Mouse (Mus musculus) heart, embryonic 14.5 days (tissue): Measurements from ENCODE around the gene Nacad. TPM values are rescaled to one million over a fixed set of nuclear protein-coding genes. Genes with fewer than 3 reads are reported as not detected.

ENCODE experiments used
- ATAC-seq: fragments of 200-750 bp; cut with Nextera tagmentation; 2 replicates; pipeline ENCODE4 v1.8.0; 2017; ENCODE audit warnings: low read depth, moderate TSS enrichment; ENCODE audit not compliant: insufficient number of reproducible peaks, insufficient read depth, low FRiP score
- H3K27ac ChIP-seq, 2 experiments: fragments of 200-500 bp in 1 of 2; fragments of 300-500 bp in 1 of 2; sonication (generic) in 1 of 2; replicated peaks in 1 of 2; 2 replicates each; pipeline ENCODE4 v1.5.1; 2012 to 2014; ENCODE audit warnings: low read depth in 2 of 2, low read length in 2 of 2, control low read depth in 1 of 2, mild to moderate bottlenecking in 1 of 2, mixed read lengths in 1 of 2; ENCODE audit not compliant: control insufficient read depth in 1 of 2, insufficient read depth in 1 of 2
- H3K27me3 ChIP-seq: fragments of 300-500 bp; sonication (generic); 2 replicates; pipeline ENCODE4 v1.6.1; 2014; ENCODE audit warnings: mild to moderate bottlenecking, low read length, control low read depth; ENCODE audit not compliant: control insufficient read depth, insufficient read depth
- H3K36me3 ChIP-seq: fragments of 300-500 bp; sonication (generic); 2 replicates; pipeline ENCODE4 v1.6.1; 2014; ENCODE audit warnings: mild to moderate bottlenecking, control low read depth, low read length, mixed read lengths; ENCODE audit not compliant: control insufficient read depth, insufficient read depth
- H3K4me1 ChIP-seq, 2 experiments: fragments of 200-500 bp in 1 of 2; fragments of 300-500 bp in 1 of 2; sonication (generic) in 1 of 2; 2 replicates each; pipeline ENCODE4 v1.6.1; 2012 to 2014; ENCODE audit warnings: low read length in 2 of 2, control low read depth in 1 of 2, mixed read lengths in 1 of 2; ENCODE audit not compliant: control insufficient read depth in 2 of 2, insufficient read depth in 2 of 2
- H3K4me2 ChIP-seq: fragments of 300-500 bp; sonication (generic); 2 replicates; pipeline ENCODE4 v1.6.1; 2014; ENCODE audit warnings: mild to moderate bottlenecking, low read length
- H3K4me3 ChIP-seq, 2 experiments: fragments of 200-500 bp in 1 of 2; fragments of 300-500 bp in 1 of 2; sonication (generic) in 1 of 2; 2 replicates each; pipeline ENCODE4 v1.5.1; 2012 to 2014; ENCODE audit warnings: low read length in 2 of 2, mild to moderate bottlenecking in 2 of 2, control low read depth in 1 of 2, low read depth in 1 of 2, moderate library complexity in 1 of 2; ENCODE audit not compliant: control insufficient read depth in 1 of 2, insufficient read depth in 1 of 2
- H3K9ac ChIP-seq: fragments of 300-500 bp; sonication (generic); 2 replicates; pipeline ENCODE4 v1.6.1; 2014; ENCODE audit warnings: mild to moderate bottlenecking, low read length
- H3K9me3 ChIP-seq: fragments of 300-500 bp; sonication (generic); 2 replicates; pipeline ENCODE4 v1.6.1; 2016; ENCODE audit warnings: low read length, control low read depth; ENCODE audit not compliant: control insufficient read depth
- WGBS: fragments of 180-500 bp; shearing (Covaris S2); extraction: QIAGEN DNeasy Blood & Tissue Kit; methylation state at CpG from one replicate; pipeline ENCODE4 v1.1.7; 2014; 5-methylcytosine and 5-hydroxymethylcytosine counted together
- polyA plus RNA-seq: library from polyadenylated mRNA; unstranded; fragments of >200 nt; fragmentation: Nextera tagmentation; extraction: Ambion mirVana; gene quantifications from 2 replicates; pipeline ENCODE4 v1.2.1, GENCODE M21; 2014

Gene Nacad
- polyA plus RNA-seq, 1 experiment from 2014 or later = 0.86 TPM

DNA sequence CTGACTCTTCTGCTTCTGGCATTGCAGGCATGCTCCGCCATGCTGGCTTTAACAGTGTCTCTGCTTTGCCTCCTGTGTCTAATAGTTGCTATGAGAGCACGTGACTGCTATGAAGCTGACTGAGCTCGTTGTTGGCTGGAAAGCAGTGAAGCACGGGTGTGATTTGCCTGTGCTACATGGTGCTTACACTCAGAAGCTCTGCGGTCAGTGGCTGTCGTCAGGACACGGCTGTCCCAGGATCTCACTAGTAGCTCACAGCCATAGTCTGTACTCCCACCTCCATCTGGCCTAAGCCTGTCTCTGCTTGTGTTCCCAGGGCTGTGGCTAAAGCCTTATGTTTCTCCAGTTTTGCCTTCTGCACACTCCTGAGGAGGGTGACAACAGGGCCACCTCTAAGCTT is 17.6 kb downstream of the Nacad start:
- 90% methylated on average over 7 of the region's 7 CpGs for WGBS

DNA sequence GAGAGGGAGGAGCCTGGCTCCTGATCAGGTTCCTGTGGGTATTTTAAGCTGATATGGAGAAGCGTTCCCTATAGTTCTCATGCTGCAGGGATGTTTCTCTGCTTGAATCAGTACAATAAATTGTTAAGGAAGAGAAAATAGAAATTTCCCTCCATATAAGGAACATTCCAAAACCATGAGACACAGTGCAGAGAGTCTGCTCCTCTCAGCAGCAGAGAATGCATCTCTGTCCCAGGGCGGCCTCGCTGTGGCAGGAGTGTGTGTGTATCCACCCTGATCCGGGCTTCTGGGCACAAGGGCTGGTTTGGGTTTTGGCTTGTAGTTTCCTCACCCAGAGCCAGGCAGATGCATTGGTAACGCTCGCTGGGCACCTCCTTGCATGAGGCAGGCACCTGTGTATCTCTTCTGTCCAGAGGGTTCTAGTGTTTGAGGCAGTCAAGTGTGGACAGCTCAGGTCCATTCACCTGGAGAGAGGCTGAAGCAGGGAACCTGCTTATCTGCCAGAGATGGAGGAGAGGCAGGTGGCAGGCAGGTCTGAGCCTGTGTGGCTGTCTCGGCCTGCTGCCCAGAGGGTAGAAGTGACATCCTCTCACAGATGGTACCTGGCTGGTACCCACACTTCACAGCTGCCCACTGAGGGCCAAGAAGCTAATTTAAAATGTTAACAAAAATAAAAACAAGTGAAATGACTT is 18.5 kb downstream of the Nacad start:
- 73% methylated on average over 7 of the region's 7 CpGs for WGBS
- no peak for ATAC-seq
- Histone ChIP-seq H3K9me3 (no peaks in the 10 kb centered on the region), H3K27ac (no peak overlapping the region; a peak in 1 of 4 replicates), H3K4me2 (no peak overlapping the region), H3K9ac (no peak overlapping the region), H3K27me3 (no peaks in the 10 kb centered on the region), H3K4me1 (peaks cover 0 to 16% of the 10 kb centered on the region in 2 experiments; a peak in 3 of 4 replicates), H3K36me3 (peaks cover 70% of the 10 kb centered on the region), H3K4me3 (no peak overlapping the region)

More for the DNA sequence above, 17.6 kb downstream of the Nacad start:
- no peak for ATAC-seq
- no peaks in the 10 kb centered on the region for H3K27me3 ChIP-seq
- peaks cover 0 to 16% of the 10 kb centered on the region in 2 experiments; a peak in 3 of 4 replicates for H3K4me1 ChIP-seq
- H3K27ac ChIP-seq = no peak overlapping the region
- no peak overlapping the region for H3K4me3 ChIP-seq
- peaks cover 79% of the 10 kb centered on the region for H3K36me3 ChIP-seq
- no peak overlapping the region for H3K9ac ChIP-seq
- H3K9me3 ChIP-seq = no peaks in the 10 kb centered on the region
- H3K4me2 ChIP-seq = no peak overlapping the region

DNA sequence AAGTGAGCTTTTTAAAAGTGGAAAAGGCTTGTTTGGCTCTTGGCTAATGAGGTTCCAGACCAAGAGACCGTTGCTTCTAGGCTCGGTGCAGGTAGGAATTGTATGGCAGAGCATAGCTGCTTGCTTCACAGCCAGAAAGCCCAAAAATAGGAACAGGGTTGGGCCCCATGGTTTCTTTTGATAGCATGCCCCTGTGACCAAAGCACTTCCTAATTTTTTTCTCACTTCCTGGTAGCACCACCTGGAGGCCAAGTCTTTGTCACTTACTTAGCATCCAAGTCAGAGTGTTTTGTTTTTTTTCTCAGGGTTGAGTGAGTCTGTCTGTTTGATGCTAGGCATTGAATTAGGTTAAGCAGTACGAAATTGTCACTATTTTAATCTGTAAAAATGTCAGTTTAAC is 19.2 kb downstream of the Nacad start:
- no peaks in the 10 kb centered on the region for H3K9me3 ChIP-seq
- WGBS = 51% methylated on average over 3 of the region's 3 CpGs
- H3K4me1 ChIP-seq = peaks cover 0 to 16% of the 10 kb centered on the region in 2 experiments; a peak in 3 of 4 replicates
- H3K4me3 ChIP-seq = no peak overlapping the region
- H3K36me3 ChIP-seq = peaks cover 62% of the 10 kb centered on the region
- no peaks in the 10 kb centered on the region for H3K27me3 ChIP-seq
- no peak overlapping the region for H3K4me2 ChIP-seq
- no peak overlapping the region for H3K9ac ChIP-seq
- H3K27ac ChIP-seq = no peak overlapping the region
- ATAC-seq = no peak

DNA sequence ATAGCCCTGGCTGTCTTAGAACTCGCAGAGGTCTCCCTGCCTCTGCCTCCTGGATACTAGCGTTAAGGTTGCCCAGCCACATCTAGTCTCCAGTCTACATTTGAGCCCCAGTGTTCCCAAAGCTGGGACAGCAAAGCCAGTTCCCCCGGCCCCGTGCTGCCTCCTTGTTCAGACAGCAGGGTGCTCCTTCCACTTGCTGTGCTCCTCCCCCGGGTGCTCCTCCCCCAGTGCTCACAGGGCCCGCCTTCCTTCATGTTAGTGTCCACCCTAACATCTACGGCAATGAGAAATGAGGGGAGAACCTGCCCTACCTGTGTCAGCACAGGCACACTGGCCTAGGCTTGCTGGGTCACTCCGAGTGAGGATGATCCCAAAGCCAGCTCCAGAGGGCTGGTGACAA is 20.1 kb downstream of the Nacad start:
- no peak overlapping the region for H3K27ac ChIP-seq
- H3K27me3 ChIP-seq = no peaks in the 10 kb centered on the region
- no peak overlapping the region for H3K4me2 ChIP-seq
- no peak for ATAC-seq
- H3K36me3 ChIP-seq = peaks cover 53% of the 10 kb centered on the region
- no peak overlapping the region for H3K4me3 ChIP-seq
- no peaks in the 10 kb centered on the region for H3K9me3 ChIP-seq
- H3K4me1 ChIP-seq = peaks cover 0 to 16% of the 10 kb centered on the region in 2 experiments; a peak in 3 of 4 replicates
- no peak overlapping the region for H3K9ac ChIP-seq
- 90% methylated on average over 8 of the region's 8 CpGs for WGBS

DNA sequence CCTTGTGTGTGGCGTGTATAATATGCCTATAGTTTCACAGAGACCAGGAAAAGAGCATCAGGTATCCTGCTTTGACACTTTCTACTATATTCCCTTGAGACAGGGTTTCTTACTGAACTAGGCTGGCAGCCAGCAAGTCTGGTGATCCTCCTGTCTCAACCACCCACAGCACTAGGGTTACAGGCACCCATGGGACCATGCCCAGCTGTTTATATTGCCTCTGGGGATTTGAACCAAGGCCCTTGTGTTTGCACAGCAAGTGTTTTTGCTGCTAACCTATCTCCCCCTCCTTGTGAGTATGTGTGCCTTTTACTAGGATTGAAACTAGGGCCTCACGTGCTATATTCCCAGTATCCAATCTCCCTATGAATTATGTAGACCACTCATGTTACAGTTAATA is 24.3 kb downstream of the Nacad start:
- Histone ChIP-seq H3K27ac (no peak overlapping the region), H3K4me3 (no peak overlapping the region)
- WGBS = 96% methylated on average over 2 of the region's 2 CpGs

DNA sequence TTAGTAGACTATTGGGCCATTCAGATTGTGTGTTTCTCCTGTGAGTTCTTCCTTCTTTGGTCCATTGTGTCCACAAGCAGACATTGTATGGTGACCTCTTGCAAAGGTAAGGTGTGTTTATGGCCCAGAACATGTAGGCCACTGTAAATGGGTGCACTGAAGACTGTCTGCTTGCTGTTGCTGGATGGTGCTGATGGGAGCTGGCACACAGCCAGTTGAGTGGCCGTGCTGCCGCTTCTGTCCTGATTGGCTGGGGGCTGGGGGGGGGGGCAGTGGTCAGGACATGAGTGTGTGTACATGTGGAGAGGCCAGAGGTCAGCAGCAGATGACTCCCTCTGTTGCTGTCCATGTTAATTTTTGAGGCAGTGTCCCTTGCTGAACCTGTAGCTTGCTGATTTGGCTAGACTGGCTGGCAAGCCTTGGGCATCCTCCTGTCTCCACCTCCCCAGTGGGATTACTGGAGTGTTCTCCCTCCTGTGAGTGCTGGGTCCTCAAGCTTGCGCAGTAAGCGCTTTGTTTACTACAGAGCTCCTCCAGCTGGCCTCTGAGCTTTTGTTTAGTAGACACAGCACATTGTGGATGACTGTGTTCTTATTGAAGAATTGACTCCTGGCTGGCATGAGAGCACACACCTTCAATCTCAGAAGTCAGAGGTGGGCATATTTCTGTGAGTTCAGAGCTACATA is 25.6 kb downstream of the Nacad start:
- ATAC-seq = no peak
- Histone ChIP-seq H3K4me3 (no peak overlapping the region), H3K9ac (no peak overlapping the region), H3K27ac (no peak overlapping the region), H3K4me2 (no peak overlapping the region), H3K4me1 (no peaks in the 10 kb centered on the region), H3K36me3 (peaks cover 20% of the 10 kb centered on the region), H3K27me3 (no peaks in the 10 kb centered on the region), H3K9me3 (no peaks in the 10 kb centered on the region)
- WGBS = 48% methylated on average over 4 of the region's 4 CpGs

More for the DNA sequence above, 24.3 kb downstream of the Nacad start:
- peaks cover 0 to 6% of the 10 kb centered on the region in 2 experiments; a peak in 3 of 4 replicates for H3K4me1 ChIP-seq
- peaks cover 26% of the 10 kb centered on the region for H3K36me3 ChIP-seq
- no peaks in the 10 kb centered on the region for H3K9me3 ChIP-seq
- no peaks in the 10 kb centered on the region for H3K27me3 ChIP-seq
- no peak overlapping the region for H3K9ac ChIP-seq
- ATAC-seq = no peak
- no peak overlapping the region for H3K4me2 ChIP-seq

DNA sequence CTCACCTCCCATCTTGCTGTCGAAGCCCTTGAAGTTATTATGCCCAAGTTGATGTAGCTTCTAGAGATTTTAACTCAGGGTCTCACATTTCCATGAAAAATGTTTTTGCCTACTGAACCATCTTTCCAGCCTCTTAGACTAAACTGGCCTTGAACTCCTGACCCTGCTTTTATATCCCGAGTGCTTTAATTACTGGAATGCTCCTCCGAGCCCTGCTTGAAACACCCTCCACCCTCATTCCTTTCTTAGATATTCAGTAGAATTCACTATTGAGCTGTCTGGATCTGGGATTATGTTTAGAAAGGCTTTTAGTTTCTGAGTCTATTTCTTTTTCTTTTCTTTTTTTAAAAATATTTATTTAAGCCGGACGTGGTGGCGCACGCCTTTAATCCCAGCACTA is 26.5 kb downstream of the Nacad start:
- Histone ChIP-seq H3K4me3 (no peak overlapping the region), H3K27me3 (no peaks in the 10 kb centered on the region), H3K27ac (no peak overlapping the region), H3K36me3 (peaks cover 11% of the 10 kb centered on the region), H3K4me1 (no peaks in the 10 kb centered on the region), H3K9me3 (no peaks in the 10 kb centered on the region), H3K4me2 (no peak overlapping the region), H3K9ac (no peak overlapping the region)
- WGBS = 92% methylated on average over 7 of the region's 7 CpGs
- no peak for ATAC-seq
